Mouse (Mus musculus) 416B (cell line): Measurements from ENCODE around the gene Vti1a.

Experiments used
- DNase-seq: peaks from one replicate; pipeline ENCODE4 v3.0.0; 2011; ENCODE audit warnings: low read depth

The Vti1a gene

GRCm38 (mm10) chr19:55585270-55586224, 269.5 kb downstream of the Vti1a start:
- DNase-seq, result no peak

- no peak for DNase-seq
Observed at GRCm38 (mm10) chr19:55587638-55588421, 271.7 kb downstream of the Vti1a start.

- DNase-seq, result no peak
Observed at GRCm38 (mm10) chr19:55588948-55589896, 273.1 kb downstream of the Vti1a start.

DNA sequence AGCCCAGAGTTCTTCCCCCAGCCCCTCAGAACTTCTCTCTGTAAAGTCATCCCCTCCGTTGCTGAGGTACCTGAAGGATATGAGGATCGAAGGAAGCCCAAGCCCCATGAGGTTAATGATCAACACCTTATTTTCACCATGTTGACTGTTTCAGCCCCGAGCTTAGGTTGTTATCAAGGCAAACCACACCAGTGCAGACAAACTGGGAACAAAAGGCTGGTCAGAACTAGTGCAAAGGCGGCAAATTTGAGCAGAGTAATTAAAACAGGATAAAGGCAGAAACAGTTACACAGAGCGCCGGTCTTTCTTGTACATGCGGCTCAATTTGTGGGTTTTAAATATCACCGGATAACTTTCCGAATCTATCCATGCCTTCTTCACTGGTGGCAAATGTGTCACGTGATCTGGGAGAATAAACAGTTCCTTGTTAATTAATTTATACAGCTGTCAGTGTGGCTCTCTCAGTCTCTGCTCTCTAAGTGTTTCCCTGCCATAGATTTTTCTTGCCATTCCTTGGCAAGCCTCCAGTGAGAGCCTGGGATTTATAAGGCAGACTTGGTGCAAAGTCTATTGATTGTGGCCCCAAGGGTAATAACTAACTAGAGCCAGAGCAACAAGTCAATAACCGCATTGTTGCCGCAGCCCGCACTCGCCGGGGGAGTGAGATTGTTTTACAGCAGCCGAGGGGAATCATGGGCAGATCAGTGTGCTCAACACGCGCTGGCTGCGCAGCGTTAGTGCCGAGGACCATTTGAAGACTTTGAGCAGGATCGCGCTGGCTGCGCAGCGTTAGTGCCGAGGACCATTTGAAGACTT, 277.0 kb downstream of the Vti1a start:
- no peak for DNase-seq

GRCm38 (mm10) chr19:55593729-55594444, 277.8 kb downstream of the Vti1a start:
- no peak for DNase-seq

GRCm38 (mm10) chr19:55594451-55594850, 278.4 kb downstream of the Vti1a start:
- DNase-seq, result no peak

DNA sequence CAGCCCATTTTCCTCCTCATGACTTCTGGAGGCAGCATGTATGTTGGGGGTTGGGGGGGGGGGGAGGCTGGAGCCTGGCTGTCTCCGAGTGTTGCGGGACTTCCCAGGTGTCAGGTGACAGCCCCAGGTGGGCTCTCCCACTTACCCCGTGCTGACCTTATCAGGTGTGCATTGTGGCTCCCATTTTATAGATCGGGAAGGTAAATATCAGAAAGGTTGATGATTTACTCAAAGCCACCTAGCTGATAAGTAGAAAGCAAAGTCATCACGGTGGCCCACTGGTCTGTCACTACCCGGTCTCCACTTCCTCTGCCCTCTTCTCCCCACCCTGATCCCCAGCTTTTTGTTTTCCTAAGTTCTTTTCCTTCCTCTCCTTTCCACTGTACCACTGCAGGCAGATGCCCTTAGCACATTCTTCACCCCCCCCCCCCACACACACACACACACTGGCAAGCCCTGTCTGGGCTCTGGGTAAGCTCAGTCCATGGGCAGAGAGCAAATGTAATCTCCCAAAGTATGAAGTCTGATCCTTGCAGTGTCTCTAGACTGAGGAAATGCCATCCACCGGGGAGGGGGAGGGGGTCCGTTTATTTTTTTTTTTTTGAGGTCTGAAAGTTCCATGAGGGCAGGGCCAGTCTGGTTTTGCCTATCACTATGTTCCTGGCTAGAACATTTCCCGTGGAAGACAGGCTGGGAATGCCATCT, 280.0 kb downstream of the Vti1a start:
- DNase-seq, result no peak

DNA sequence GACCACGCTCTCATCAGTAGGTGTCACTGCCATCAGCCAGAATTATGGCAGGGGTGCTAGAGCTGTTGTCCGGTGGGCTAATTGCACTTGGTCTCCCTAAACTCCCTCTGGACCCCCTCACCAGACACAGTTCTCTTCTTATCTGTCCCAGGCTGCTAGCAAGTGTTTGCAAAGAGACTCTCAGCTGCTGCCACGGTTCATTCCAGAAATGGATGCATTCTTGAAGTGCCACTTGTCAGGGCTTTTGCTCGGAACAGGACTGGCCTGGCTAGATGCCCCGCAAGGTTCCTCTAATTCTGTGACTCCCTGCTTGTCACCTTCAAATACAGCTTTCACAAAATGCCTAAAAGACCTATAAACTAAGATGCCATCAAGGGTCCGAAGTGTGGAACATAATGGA, 280.7 kb downstream of the Vti1a start:
- DNase-seq, result no peak

GRCm38 (mm10) chr19:55597296-55597695, 281.2 kb downstream of the Vti1a start:
- no peak for DNase-seq

DNA sequence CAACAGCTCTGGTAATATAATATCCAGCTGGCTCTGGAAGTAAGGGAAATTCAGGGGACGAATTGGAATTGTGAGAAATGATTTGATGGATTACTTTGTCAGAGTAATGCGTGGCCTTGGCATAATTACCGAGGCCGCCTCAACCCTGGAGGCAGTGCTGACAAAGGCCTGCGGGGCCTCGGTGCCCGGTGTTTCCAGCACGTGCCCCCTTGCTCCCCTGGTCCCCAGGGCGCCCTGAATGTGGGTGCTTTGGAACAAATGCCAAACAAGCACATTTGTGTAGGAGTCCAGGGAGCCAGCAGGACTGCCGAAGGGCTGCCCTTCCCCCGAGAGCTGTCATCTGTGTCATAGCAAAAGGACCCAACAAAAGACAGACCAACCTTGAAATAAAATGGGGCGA, 281.9 kb downstream of the Vti1a start:
- DNase-seq, result no peak

DNA sequence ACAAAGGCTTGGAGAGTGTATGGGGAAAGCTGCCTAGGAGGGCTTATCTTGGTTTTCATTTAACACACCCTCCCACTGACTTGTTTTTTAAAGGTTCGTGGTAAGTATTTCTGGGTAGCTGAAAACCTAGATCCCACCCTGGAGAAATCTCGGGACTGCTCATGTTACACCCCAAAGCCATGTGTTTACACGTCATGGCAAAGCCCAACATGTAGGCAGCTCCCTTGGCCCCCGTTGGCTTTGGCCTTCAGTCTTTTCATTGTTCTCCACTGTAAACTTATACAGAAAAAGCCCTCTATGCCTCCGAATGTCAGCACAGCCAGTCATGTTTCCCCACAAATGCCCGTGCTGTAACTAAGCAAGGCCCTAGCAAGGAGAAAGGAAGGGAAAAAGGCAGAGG, 283.0 kb downstream of the Vti1a start:
- DNase-seq, result no peak

GRCm38 (mm10) chr19:55607725-55608124, 291.6 kb downstream of the Vti1a start:
- DNase-seq, result no peak

DNA sequence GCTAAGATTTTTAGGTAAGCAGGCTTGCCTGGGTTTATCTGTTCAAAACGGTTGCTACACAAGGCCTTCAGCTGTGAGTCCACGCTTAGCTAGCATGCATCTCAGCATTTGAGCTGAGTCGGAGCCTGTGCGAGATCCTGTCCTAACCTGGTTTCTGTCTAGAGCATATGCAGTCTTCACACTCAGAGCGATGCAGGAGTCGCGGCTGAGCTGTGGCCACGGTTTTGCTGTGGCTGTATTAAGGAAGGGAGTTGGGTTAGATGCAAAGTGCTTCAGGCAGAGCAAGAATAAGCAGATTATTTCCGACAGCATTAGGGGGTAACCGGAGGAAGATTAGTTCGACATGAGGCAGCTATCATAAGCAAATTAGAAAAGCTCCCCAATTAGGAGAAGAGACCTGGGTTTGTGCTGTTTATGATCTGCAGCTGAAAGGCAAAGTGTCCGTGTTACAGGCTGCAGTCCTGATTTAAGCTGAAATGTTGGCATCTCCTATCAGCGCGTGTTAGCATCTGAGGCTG, 292.8 kb downstream of the Vti1a start:
- no peak for DNase-seq

GRCm38 (mm10) chr19:55609806-55610205, 293.7 kb downstream of the Vti1a start:
- DNase-seq, result peak; percentile 9

GRCm38 (mm10) chr19:55615743-55616142, 299.6 kb downstream of the Vti1a start:
- DNase-seq, result no peak

DNA sequence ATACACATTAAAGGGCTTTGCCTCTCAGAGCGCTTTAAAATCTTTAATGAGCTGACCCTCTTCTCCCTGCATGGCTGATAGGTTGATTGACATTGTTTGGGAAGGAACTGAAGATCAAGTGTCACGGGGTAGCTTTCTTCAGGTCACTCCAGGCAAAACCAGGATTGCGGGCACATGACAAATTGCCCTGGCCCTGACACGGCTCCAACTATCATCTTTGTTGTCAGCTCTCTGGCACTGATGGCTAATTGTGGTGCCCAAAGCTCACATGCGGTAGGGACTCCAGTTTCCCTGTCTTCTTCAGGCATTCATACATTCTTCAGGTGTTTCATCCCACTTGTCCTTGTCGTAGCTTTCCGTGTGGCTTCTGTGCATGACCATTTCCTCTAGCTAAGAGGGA, 300.2 kb downstream of the Vti1a start:
- DNase-seq, result no peak

- DNase-seq, result no peak
Observed at GRCm38 (mm10) chr19:55616937-55617336, 300.8 kb downstream of the Vti1a start.

DNA sequence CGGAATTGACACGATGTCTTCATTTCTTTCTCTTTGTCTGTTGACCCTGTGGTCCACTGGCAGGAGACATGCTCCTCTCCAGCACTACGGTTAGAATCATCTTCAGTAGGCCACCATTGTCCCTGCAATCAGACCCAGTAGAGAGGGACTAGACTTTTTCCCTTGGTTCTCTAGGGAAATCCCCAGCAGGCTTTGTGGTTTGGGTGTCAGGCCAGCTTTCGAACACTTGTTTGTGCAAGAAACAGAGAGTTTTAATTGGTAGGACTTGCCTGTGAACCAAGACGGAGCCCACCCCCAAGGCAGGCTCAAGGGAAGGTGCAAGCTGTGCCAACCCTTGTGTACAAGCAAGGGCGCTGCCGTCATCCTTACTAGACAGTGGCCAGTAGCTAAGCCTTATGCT, 302.5 kb downstream of the Vti1a start:
- DNase-seq, result no peak

DNA sequence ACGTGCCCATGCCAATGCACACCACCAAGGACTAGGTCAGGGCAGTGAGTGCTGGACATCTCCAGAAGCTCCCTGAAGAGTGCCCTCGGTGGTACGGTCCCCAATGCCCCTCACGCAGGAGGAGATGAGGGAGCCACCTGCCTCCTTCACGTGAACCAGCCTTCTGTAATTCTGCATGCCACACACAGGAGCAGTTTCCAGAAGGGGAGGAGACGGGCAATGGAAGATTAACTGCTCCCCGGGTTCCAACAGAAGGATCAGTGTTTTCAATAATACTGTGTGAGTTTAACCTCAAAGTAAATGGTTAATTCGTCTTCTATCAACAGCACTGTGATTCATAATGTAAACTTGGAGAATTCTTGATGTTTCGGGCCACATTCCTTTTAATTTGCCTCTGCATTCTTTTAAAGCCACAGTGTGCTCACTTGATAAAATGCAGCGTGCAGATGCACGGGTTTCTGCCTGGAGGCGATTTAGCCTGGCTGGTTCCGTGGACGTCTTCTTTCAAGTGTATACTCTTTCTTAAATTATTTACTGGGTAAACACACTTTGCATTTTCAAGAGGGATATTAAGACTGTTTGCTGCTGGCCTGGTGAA, 304.4 kb downstream of the Vti1a start:
- no peak for DNase-seq
